Mouse (Mus musculus): ENCODE measurements at regions not wholly inside any gene's neighbourhood (a gene's known extent, or its start where the extent isn't known, plus 50 kb on each side); places are given as distances from the start of the nearest gene placed in this dataset.
"Not testable (repeated sequence)": the region's sequence is repeated elsewhere in the genome, so short reads cannot be mapped to it uniquely, and the experiment has no call there.

- no peak for TF ChIP-seq POU5F1 (IDR thresholded peaks at IDR 0.05; ENCODE audit: borderline replicate concordance, low read length)
- no peak for TF ChIP-seq CTCF (conservative IDR thresholded peaks at IDR 0.05; ENCODE audit: low read length)
- no peak for TF ChIP-seq NANOG (IDR thresholded peaks at IDR 0.05; ENCODE audit: borderline replicate concordance, low read length)
- Histone ChIP-seq H3K4me1 (replicated peaks; ENCODE audit: low read depth, low read length) (no peaks in the 10 kb centered on the region), H3K36me3 (ENCODE audit: insufficient read depth, low read length) (no peaks in the 10 kb centered on the region), H3K9me3 (ENCODE audit: low read length) (peaks cover 22% of the 10 kb centered on the region), H3K27me3 (ENCODE audit: insufficient read depth, low read length) (no peaks in the 10 kb centered on the region), H3K4me3 (replicated peaks; ENCODE audit: low read length) (no peak overlapping the region)
These were observed 137.2 kb upstream of the Speer3 start for GRCm38 (mm10) chr5:13654173-13654572.

GRCm38 (mm10) chr5:13658301-13658700, 133.1 kb upstream of the Speer3 start:
- H3K4me3 ChIP-seq (replicated peaks; ENCODE audit: low read length); H3K36me3 ChIP-seq (ENCODE audit: insufficient read depth, low read length); H3K4me1 ChIP-seq (replicated peaks; ENCODE audit: low read depth, low read length); H3K27me3 ChIP-seq (ENCODE audit: insufficient read depth, low read length): not testable (repeated sequence)
- H3K9me3 ChIP-seq (ENCODE audit: low read length) = peaks cover 11% of the 10 kb centered on the region

- H3K27me3 ChIP-seq (ENCODE audit: insufficient read depth, low read length) = no peaks in the 10 kb centered on the region
- H3K9me3 ChIP-seq (ENCODE audit: low read length) = peaks cover 11% of the 10 kb centered on the region
- H3K36me3 ChIP-seq (ENCODE audit: insufficient read depth, low read length) = no peaks in the 10 kb centered on the region
- H3K4me1 ChIP-seq (replicated peaks; ENCODE audit: low read depth, low read length) = no peaks in the 10 kb centered on the region
- no peak for TF ChIP-seq CTCF (conservative IDR thresholded peaks at IDR 0.05; ENCODE audit: low read length)
- no peak for TF ChIP-seq NANOG (IDR thresholded peaks at IDR 0.05; ENCODE audit: borderline replicate concordance, low read length)
- no peak for TF ChIP-seq POU5F1 (IDR thresholded peaks at IDR 0.05; ENCODE audit: borderline replicate concordance, low read length)
- no peak overlapping the region for H3K4me3 ChIP-seq (replicated peaks; ENCODE audit: low read length)
These were observed 131.9 kb upstream of the Speer3 start for GRCm38 (mm10) chr5:13659514-13659913.

- TF ChIP-seq CTCF (conservative IDR thresholded peaks at IDR 0.05; ENCODE audit: low read length) (no peak), POU5F1 (IDR thresholded peaks at IDR 0.05; ENCODE audit: borderline replicate concordance, low read length) (no peak), NANOG (IDR thresholded peaks at IDR 0.05; ENCODE audit: borderline replicate concordance, low read length) (no peak)
These were observed 124.0 kb upstream of the Speer3 start for GRCm38 (mm10) chr5:13667444-13667843.

GRCm38 (mm10) chr5:13668840-13669239, 122.6 kb upstream of the Speer3 start:
- H3K4me3 ChIP-seq (replicated peaks; ENCODE audit: low read length) = no peak overlapping the region
- TF ChIP-seq CTCF (conservative IDR thresholded peaks at IDR 0.05; ENCODE audit: low read length) (no peak), POU5F1 (IDR thresholded peaks at IDR 0.05; ENCODE audit: borderline replicate concordance, low read length) (no peak)
- no peaks in the 10 kb centered on the region for H3K36me3 ChIP-seq (ENCODE audit: insufficient read depth, low read length)
- H3K4me1 ChIP-seq (replicated peaks; ENCODE audit: low read depth, low read length) = peaks cover 4% of the 10 kb centered on the region
- no peaks in the 10 kb centered on the region for H3K27me3 ChIP-seq (ENCODE audit: insufficient read depth, low read length)
- H3K9me3 ChIP-seq (ENCODE audit: low read length) = no peaks in the 10 kb centered on the region

More at GRCm38 (mm10) chr5:13667444-13667843, 124.0 kb upstream of the Speer3 start:
- Histone ChIP-seq H3K9me3 (ENCODE audit: low read length) (no peaks in the 10 kb centered on the region), H3K36me3 (ENCODE audit: insufficient read depth, low read length) (no peaks in the 10 kb centered on the region), H3K4me3 (replicated peaks; ENCODE audit: low read length) (no peak overlapping the region), H3K27me3 (ENCODE audit: insufficient read depth, low read length) (no peaks in the 10 kb centered on the region), H3K4me1 (replicated peaks; ENCODE audit: low read depth, low read length) (no peaks in the 10 kb centered on the region)

- Histone ChIP-seq H3K9me3 (ENCODE audit: low read length) (no peaks in the 10 kb centered on the region), H3K36me3 (ENCODE audit: insufficient read depth, low read length) (no peaks in the 10 kb centered on the region)
- no peak for TF ChIP-seq POU5F1 (IDR thresholded peaks at IDR 0.05; ENCODE audit: borderline replicate concordance, low read length)
- TF ChIP-seq NANOG (IDR thresholded peaks at IDR 0.05; ENCODE audit: borderline replicate concordance, low read length) = no peak
These were observed 100.3 kb upstream of the Speer3 start for GRCm38 (mm10) chr5:13690929-13691806.

GRCm38 (mm10) chr5:13694847-13695246, 96.6 kb upstream of the Speer3 start:
- no peak for TF ChIP-seq CTCF (conservative IDR thresholded peaks at IDR 0.05; ENCODE audit: low read length)
- TF ChIP-seq NANOG (IDR thresholded peaks at IDR 0.05; ENCODE audit: borderline replicate concordance, low read length) = peak; percentile 92
- no peak for TF ChIP-seq POU5F1 (IDR thresholded peaks at IDR 0.05; ENCODE audit: borderline replicate concordance, low read length)
- H3K36me3 ChIP-seq (ENCODE audit: insufficient read depth, low read length) = no peaks in the 10 kb centered on the region
- no peaks in the 10 kb centered on the region for H3K9me3 ChIP-seq (ENCODE audit: low read length)
- no peak overlapping the region for H3K4me3 ChIP-seq (replicated peaks; ENCODE audit: low read length)
- H3K4me1 ChIP-seq (replicated peaks; ENCODE audit: low read depth, low read length) = peaks cover 31% of the 10 kb centered on the region
- no peaks in the 10 kb centered on the region for H3K27me3 ChIP-seq (ENCODE audit: insufficient read depth, low read length)

More at GRCm38 (mm10) chr5:13690929-13691806, 100.3 kb upstream of the Speer3 start:
- no peaks in the 10 kb centered on the region for H3K27me3 ChIP-seq (ENCODE audit: insufficient read depth, low read length)
- no peak overlapping the region for H3K4me3 ChIP-seq (replicated peaks; ENCODE audit: low read length)
- H3K4me1 ChIP-seq (replicated peaks; ENCODE audit: low read depth, low read length) = peaks cover 25% of the 10 kb centered on the region
